Mouse (Mus musculus) intestine, embryonic 16.5 days (tissue): ENCODE measurements around the gene Snx29. TPM values are rescaled to one million over a fixed set of nuclear protein-coding genes. Genes with fewer than 3 reads are reported as not detected.
"Not testable (repeated sequence)": the region's sequence is repeated elsewhere in the genome, so short reads cannot be mapped to it uniquely, and the experiment has no call there.

ENCODE experiments used
- ATAC-seq: fragments of 200-750 bp; cut with Nextera tagmentation; 2 replicates; pipeline ENCODE4 v1.8.0; 2017; ENCODE audit warnings: moderate TSS enrichment, moderate library complexity
- H3K27ac ChIP-seq: fragments of 300-500 bp; sonication (generic); 2 replicates; pipeline ENCODE4 v1.5.1; 2014; ENCODE audit warnings: mild to moderate bottlenecking, low read length
- H3K27me3 ChIP-seq: fragments of 300-500 bp; sonication (generic); replicated peaks from 2 replicates; pipeline ENCODE4 v1.6.1; 2014; ENCODE audit warnings: low read length, control low read depth, mixed read lengths; ENCODE audit not compliant: control insufficient read depth, insufficient read depth
- H3K36me3 ChIP-seq: fragments of 300-500 bp; sonication (generic); 2 replicates; pipeline ENCODE4 v1.6.1; 2014; ENCODE audit warnings: low read length, control low read depth; ENCODE audit not compliant: control insufficient read depth, insufficient read depth
- H3K4me1 ChIP-seq: fragments of 300-500 bp; sonication (generic); 2 replicates; pipeline ENCODE4 v1.6.1; 2014; ENCODE audit warnings: low read length, control low read depth, mixed read lengths; ENCODE audit not compliant: control insufficient read depth, insufficient read depth
- H3K4me2 ChIP-seq: fragments of 300-500 bp; sonication (generic); 2 replicates; pipeline ENCODE4 v1.6.1; 2014; ENCODE audit warnings: low read depth, low read length, control low read depth
- H3K4me3 ChIP-seq: fragments of 300-500 bp; sonication (generic); 2 replicates; pipeline ENCODE4 v1.5.1; 2014; ENCODE audit warnings: mild to moderate bottlenecking, low read length
- H3K9ac ChIP-seq: fragments of 300-500 bp; sonication (generic); 2 replicates; pipeline ENCODE4 v1.6.1; 2014; ENCODE audit warnings: low read depth, low read length
- H3K9me3 ChIP-seq: fragments of 300-500 bp; sonication (generic); 2 replicates; pipeline ENCODE4 v1.6.1; 2016; ENCODE audit warnings: low read length, control low read depth; ENCODE audit not compliant: control insufficient read depth
- WGBS: fragments of 180-500 bp; shearing (Covaris S2); extraction: QIAGEN DNeasy Blood & Tissue Kit; methylation state at CpG from one replicate; pipeline ENCODE4 v1.1.7; 2014; 5-methylcytosine and 5-hydroxymethylcytosine counted together
- polyA plus RNA-seq: library from polyadenylated mRNA; unstranded; fragments of >200 nt; fragmentation: Nextera tagmentation; extraction: Ambion mirVana; gene quantifications from 2 replicates; pipeline ENCODE4 v1.2.1, GENCODE M21; 2015

Gene Snx29
- polyA plus RNA-seq = 5.9 and 6.3 TPM in 2 replicates

DNA sequence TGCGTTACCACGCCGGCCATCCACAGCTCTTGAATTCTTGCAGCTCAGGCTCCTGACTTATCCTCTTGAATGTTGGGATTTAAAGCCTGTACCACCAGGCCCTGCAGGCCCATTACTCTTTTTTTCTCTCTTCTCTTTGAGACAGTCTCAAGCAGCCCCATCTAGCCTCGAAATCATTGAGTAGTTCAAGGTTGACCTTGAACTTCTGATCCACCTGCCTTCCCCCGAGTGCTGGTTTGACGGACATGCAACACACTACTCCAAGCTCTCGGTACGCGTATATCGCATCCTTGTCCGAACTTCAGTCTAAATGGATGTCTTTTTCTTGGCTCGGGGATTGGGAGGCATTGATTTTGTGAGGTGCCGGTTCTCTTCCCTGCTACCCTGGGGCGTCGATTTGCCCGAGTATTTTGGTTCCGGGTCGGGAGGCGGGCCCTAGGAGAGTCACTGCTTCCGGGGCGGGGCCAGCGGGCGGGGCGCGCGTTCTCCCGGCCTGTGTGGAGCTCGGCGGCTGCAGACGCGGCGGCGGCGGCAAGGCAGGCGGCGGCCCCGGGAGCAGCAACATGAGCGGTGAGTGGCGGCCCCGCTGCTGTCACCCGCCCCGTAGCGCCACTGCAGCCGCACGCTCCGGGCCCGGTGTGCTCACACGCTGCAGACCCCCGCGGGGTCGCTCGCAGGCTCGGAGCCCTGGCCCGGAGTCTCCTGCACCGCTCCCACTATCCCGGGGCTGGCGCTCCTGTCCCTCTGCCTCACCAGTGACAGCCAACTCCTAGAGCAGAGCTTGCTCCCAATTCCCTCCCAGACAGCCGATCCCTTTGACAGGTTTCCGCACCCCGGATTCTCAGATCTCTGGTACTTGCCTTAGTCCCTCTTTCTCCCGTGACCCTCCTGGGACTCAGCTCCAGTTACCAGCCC, at the start of gene Snx29:
Gene Snx29, plus strand, starts transcription at position 500 of the 915 bp plus-strand sequence.
- H3K36me3 ChIP-seq = no peaks in the 10 kb centered on the region
- peak; percentile 99 for ATAC-seq

DNA sequence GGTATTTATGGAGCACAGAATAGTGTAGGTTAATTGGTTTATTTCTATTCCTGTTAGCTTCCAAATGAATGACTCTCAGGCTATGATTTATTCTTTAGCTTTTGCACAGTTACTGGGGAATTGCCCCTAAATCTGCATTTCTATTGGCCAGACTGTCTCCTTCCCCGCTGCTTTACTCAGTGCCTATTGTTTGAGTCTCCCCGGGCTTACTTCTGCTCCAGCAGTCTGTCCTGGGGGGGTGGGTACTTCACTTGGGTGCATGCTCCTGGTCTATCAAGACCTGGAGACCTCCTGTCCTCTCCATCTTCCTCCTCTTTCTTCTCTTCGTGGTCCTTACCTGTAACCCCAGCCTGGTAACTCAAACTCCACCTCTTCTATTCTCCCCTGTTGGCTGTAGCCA, 45.8 kb upstream of the Snx29 start:
- Histone ChIP-seq H3K4me3 (no peak overlapping the region), H3K36me3 (no peaks in the 10 kb centered on the region), H3K27me3 (no peaks in the 10 kb centered on the region), H3K27ac (no peak overlapping the region), H3K4me2 (no peak overlapping the region), H3K9ac (no peak overlapping the region), H3K9me3 (no peaks in the 10 kb centered on the region), H3K4me1 (no peaks in the 10 kb centered on the region)
- ATAC-seq = no peak
- 56% methylated on average over 3 of the region's 3 CpGs for WGBS

More for the DNA sequence above, at the start of gene Snx29:
- Histone ChIP-seq H3K9ac (peak within 1 kb of the TSS; percentile 86), H3K4me1 (peaks cover 6% of the 10 kb centered on the region; the same call in 1 of the 2 replicates), H3K27ac (peak within 1 kb of the TSS; percentile 72), H3K4me3 (peak within 1 kb of the TSS; percentile 87), H3K9me3 (no peaks in the 10 kb centered on the region), H3K27me3 (no peaks in the 10 kb centered on the region), H3K4me2 (peak within 1 kb of the TSS; percentile 97)
- 4% methylated on average over 56 of the region's 61 CpGs for WGBS

- Histone ChIP-seq H3K27me3 (no peaks in the 10 kb centered on the region), H3K4me1 (no peaks in the 10 kb centered on the region), H3K4me2 (no peak overlapping the region), H3K36me3 (no peaks in the 10 kb centered on the region), H3K4me3 (no peak overlapping the region), H3K27ac (no peak overlapping the region), H3K9ac (no peak overlapping the region), H3K9me3 (no peaks in the 10 kb centered on the region)
- no peak for ATAC-seq
- WGBS = 60% methylated on average over 6 of the region's 6 CpGs
Observed at GRCm38 (mm10) chr16:11278778-11279177, 43.9 kb upstream of the Snx29 start.

- Histone ChIP-seq H3K4me1 (no peaks in the 10 kb centered on the region), H3K4me3 (no peak overlapping the region), H3K27me3 (no peaks in the 10 kb centered on the region), H3K36me3 (no peaks in the 10 kb centered on the region), H3K9ac (no peak overlapping the region), H3K9me3 (no peaks in the 10 kb centered on the region), H3K27ac (no peak overlapping the region), H3K4me2 (no peak overlapping the region)
- WGBS = 73% methylated on average over 5 of the region's 5 CpGs
- no peak for ATAC-seq
Observed at GRCm38 (mm10) chr16:11282655-11283232, 40.0 kb upstream of the Snx29 start.

DNA sequence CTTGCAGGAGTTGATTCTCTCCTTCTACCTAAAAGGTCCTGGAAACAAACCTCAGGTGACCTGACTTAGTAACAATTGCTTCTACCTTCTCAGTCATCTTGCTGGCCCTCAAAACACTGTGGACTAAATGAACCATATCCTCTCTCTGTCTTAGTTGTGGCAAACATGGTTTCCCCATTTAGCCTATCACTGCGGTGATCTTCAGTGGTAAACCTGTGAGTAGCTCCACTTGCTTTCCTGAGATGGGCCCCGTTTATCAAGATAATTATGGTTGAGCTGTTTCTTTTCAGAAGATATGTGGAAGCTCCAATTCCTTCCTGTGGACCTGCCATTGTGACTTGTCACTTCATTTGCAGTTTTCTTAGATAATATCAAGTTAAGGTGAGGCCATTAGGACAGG, 37.8 kb upstream of the Snx29 start:
- no peak overlapping the region for H3K9ac ChIP-seq
- peaks cover 1% of the 10 kb centered on the region; the same call in 1 of the 2 replicates for H3K9me3 ChIP-seq
- no peak overlapping the region for H3K4me2 ChIP-seq
- no peak overlapping the region for H3K27ac ChIP-seq
- H3K36me3 ChIP-seq = no peaks in the 10 kb centered on the region
- ATAC-seq = no peak
- H3K4me1 ChIP-seq = no peaks in the 10 kb centered on the region
- H3K27me3 ChIP-seq = no peaks in the 10 kb centered on the region
- WGBS = 84% methylated on average over 2 of the region's 2 CpGs
- H3K4me3 ChIP-seq = no peak overlapping the region

DNA sequence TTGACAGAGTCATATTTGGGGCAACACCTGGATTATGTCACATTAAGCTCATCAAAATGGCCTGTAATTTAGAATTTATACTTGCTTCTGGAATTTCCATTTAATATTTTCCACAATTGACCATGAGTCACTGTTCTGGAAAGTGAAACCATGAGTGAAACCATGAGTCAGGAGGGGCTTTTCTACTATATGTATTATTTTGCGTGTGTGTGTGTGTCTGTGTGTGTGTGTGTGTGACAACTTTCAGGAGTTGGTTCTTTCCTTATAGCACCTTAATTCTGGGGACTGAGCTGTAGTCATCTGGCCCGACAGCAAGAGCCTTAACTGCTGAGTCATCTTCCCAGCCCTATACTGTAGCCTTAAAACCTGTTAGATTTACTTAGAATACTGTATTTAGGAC, 36.8 kb upstream of the Snx29 start:
- no peak overlapping the region for H3K4me2 ChIP-seq
- H3K36me3 ChIP-seq = no peaks in the 10 kb centered on the region
- 84% methylated on average over 2 of the region's 2 CpGs for WGBS
- H3K9ac ChIP-seq = no peak overlapping the region
- H3K4me1 ChIP-seq = no peaks in the 10 kb centered on the region
- ATAC-seq = no peak
- H3K9me3 ChIP-seq = peaks cover 4% of the 10 kb centered on the region; the same call in 1 of the 2 replicates
- H3K27me3 ChIP-seq = no peaks in the 10 kb centered on the region
- H3K27ac ChIP-seq = no peak overlapping the region
- no peak overlapping the region for H3K4me3 ChIP-seq

- H3K27me3 ChIP-seq, H3K36me3 ChIP-seq, H3K4me2 ChIP-seq, H3K4me1 ChIP-seq, H3K9me3 ChIP-seq, H3K27ac ChIP-seq, H3K4me3 ChIP-seq, H3K9ac ChIP-seq, ATAC-seq: not testable (repeated sequence)
- WGBS = 94% methylated on average over 7 of the region's 8 CpGs
Observed at GRCm38 (mm10) chr16:11288873-11289272, 33.8 kb upstream of the Snx29 start.

DNA sequence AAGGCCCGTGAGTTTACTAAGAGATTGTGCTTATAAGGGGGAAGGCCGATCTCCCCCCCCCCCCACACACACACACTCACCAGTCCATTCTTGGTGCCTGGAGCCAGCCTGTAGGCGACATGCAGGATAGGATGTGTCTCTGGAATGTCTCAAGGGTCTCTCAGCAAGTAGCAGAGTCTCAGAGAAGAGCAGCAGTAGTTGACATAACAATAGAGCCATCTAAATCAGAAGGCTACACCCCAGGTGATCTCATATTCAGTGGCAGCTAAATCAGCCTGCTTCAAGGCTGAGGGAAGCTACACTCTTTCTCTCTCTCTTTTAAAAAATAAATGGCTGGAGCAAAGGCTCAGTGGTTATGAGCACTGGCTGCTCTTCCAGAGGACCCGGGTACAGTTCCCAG, 27.1 kb upstream of the Snx29 start:
- H3K4me3 ChIP-seq, ATAC-seq, H3K4me1 ChIP-seq, H3K9ac ChIP-seq, H3K36me3 ChIP-seq, H3K9me3 ChIP-seq, H3K4me2 ChIP-seq, H3K27ac ChIP-seq, H3K27me3 ChIP-seq: not testable (repeated sequence)
- WGBS = 78% methylated on average over 4 of the region's 4 CpGs

DNA sequence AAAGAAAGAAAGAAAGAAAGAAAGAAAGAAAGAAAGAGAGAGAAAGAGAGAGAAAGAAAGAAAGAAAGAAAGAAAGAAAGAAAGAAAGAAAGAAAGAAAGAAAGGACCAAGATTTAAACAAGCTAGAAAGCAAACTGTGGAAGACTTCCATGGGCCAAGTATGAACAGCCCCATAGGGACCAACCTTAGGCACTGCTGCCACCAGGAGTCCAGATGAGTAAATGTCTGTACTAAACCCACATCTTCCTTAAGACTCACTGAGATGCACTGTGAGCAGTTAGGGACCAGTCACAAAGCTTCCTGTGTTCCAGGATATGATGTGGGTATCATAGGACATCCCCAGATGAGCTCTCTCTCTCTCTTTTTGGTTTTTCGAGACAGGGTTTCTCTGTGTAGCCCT, 25.0 kb upstream of the Snx29 start:
- H3K9ac ChIP-seq, H3K27ac ChIP-seq, H3K4me1 ChIP-seq, ATAC-seq, H3K4me2 ChIP-seq, H3K4me3 ChIP-seq, H3K9me3 ChIP-seq, H3K36me3 ChIP-seq, H3K27me3 ChIP-seq: not testable (repeated sequence)
- 67% methylated on average over 1 of the region's 1 CpGs for WGBS
